Mouse (Mus musculus) liver, adult 2 months (tissue): ENCODE results near the gene Nppb. TPM values are rescaled to one million over a fixed set of nuclear protein-coding genes. Genes with fewer than 3 reads are reported as not detected.

ENCODE experiments used
- DNase-seq: peaks from one replicate; pipeline ENCODE4 v3.0.0-alpha.2; 2011; ENCODE audit warnings: low read depth, low spot score; ENCODE audit errors: extremely low read depth
- H3K27ac ChIP-seq: fragments of 200-500 bp; replicated peaks from 2 replicates; pipeline ENCODE4 v1.5.1; 2012; ENCODE audit warnings: low read depth, mild to moderate bottlenecking, control low read depth, inconsistent platforms, low read length; ENCODE audit not compliant: insufficient read depth
- H3K27me3 ChIP-seq: fragments of 200-500 bp; 2 replicates; pipeline ENCODE4 v1.6.1; 2012; ENCODE audit warnings: mild to moderate bottlenecking, moderate library complexity, low read length, inconsistent platforms; ENCODE audit not compliant: control insufficient read depth, insufficient read depth
- H3K36me3 ChIP-seq: fragments of 200-500 bp; 2 replicates; pipeline ENCODE4 v1.6.1; 2012; ENCODE audit warnings: low read length, inconsistent platforms; ENCODE audit not compliant: control insufficient read depth, insufficient read depth
- H3K4me1 ChIP-seq: fragments of 200-500 bp; 2 replicates; pipeline ENCODE4 v1.6.1; 2011; ENCODE audit warnings: low read length; ENCODE audit not compliant: control insufficient read depth, insufficient read depth
- H3K4me3 ChIP-seq: fragments of 200-500 bp; 2 replicates; pipeline ENCODE4 v1.5.1; 2011; ENCODE audit warnings: low read depth, mild to moderate bottlenecking, control low read depth, low read length, moderate library complexity; ENCODE audit not compliant: insufficient read depth
- H3K79me2 ChIP-seq: fragments of 200-500 bp; 2 replicates; pipeline ENCODE4 v1.6.1; 2012; ENCODE audit warnings: inconsistent platforms, mild to moderate bottlenecking, low read length, moderate library complexity; ENCODE audit not compliant: control insufficient read depth, insufficient read depth
- H3K9ac ChIP-seq: fragments of 200-500 bp; 2 replicates; pipeline ENCODE4 v1.6.1; 2012; ENCODE audit warnings: low read depth, mild to moderate bottlenecking, control low read depth, inconsistent platforms, low read length
- CTCF ChIP-seq: fragments of 200-500 bp; IDR thresholded peaks from 2 replicates; pipeline ENCODE4 v1.5.1; 2011; ENCODE audit warnings: low read depth, low read length, control low read depth
- POLR2A ChIP-seq: fragments of 200-500 bp; IDR thresholded peaks from 2 replicates; pipeline ENCODE4 v1.6.1; 2011; ENCODE audit warnings: low read length, control low read depth; ENCODE audit not compliant: insufficient read depth; ENCODE audit errors: extremely low read depth
- WGBS: fragments of 180-500 bp; shearing (Covaris S2); methylation state at CpG from one replicate; pipeline ENCODE4 v1.1.7; 2018; 5-methylcytosine and 5-hydroxymethylcytosine counted together
- polyA plus RNA-seq: library from polyadenylated mRNA; depleted of rRNA; stranded (reverse); fragments of >200 nt; gene quantifications from 2 replicates; pipeline ENCODE4 v1.2.3, GENCODE M21; 2012
- total RNA-seq: library from RNA; depleted of rRNA; stranded (reverse); fragments of >200 nt; gene quantifications from 2 replicates; pipeline ENCODE4 v1.2.3, GENCODE M21; 2014

The Nppb gene
- total and polyA plus RNA-seq, 2 experiments = not detected

DNA sequence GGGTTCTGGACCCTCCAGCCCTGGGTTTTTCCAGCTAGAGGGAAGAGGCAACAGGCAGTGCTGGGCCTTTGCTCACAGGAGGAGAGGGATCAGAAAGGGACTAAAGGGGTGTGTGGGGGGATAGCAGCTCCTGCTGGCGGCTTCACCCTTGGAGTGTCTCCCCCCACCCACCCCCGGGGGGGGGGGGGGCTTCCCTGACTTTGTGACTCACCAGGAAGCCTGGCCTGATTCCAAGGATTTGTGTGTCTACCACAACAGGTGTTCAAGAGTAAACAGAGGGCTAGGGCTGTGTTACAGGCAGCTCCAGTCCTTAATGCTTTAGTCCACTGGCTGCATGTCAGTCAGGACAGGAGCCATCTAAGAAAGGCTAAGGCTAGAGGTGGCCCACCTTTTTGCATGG, 38.1 kb upstream of the Nppb start:
- Histone ChIP-seq H3K4me3 (no peak overlapping the region), H3K79me2 (peaks cover 4% of the 10 kb centered on the region; the same call in 1 of the 2 replicates), H3K27me3 (no peaks in the 10 kb centered on the region), H3K27ac (no peak overlapping the region), H3K9ac (no peak overlapping the region), H3K36me3 (peaks cover 11% of the 10 kb centered on the region; the same call in 1 of the 2 replicates), H3K4me1 (peaks cover 8% of the 10 kb centered on the region; the same call in 1 of the 2 replicates)
- no peak for TF ChIP-seq POLR2A
- no peak for TF ChIP-seq CTCF
- DNase-seq = no peak
- WGBS = 48% methylated on average over 2 of the region's 2 CpGs

DNA sequence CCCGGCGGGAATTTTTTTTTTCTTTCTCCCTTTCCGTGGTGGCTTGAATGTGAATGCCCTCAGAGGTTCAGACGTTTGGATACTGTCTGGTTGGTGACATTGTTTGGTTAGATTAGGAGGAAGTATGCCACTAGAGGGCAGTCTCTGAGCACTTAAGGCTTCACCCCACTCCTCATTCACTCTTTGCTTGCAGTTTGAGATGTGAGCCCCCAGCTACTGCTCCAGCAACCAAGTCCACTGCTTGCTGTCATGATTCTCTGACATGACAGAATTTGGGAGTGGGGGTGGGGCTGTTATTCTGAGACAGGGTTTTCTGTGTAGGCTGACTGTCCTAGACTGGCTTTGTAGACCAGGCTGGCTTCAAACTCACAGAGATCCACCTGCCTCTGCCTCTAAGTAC, 32.0 kb upstream of the Nppb start:
- Histone ChIP-seq H3K9ac (no peak overlapping the region), H3K4me3 (no peak overlapping the region), H3K36me3 (no peaks in the 10 kb centered on the region; the same call in 1 of the 2 replicates), H3K27ac (no peak overlapping the region), H3K4me1 (no peaks in the 10 kb centered on the region), H3K27me3 (no peaks in the 10 kb centered on the region), H3K79me2 (no peaks in the 10 kb centered on the region)
- 6% methylated on average over 4 of the region's 4 CpGs for WGBS
- DNase-seq = peak; percentile 32
- peak; percentile 30 for TF ChIP-seq CTCF
- TF ChIP-seq POLR2A = no peak

DNA sequence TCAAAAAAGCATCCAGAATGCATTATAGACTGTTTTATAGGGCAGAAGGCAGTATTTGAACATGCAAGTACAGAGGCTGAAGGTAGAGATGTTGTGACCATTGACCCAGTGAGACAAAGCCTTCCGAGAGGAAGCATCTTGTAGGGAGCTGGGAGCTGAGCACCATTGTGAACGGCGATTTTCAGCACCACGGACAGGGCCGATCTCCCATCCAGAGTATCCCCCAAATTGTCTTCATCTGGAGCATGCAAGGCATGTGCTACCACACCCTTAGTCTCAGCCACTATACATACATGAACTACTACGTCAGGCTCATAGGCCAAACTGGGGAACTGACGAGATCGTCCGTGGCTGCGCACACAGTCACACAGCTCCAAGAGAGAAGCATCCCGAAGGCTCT, 28.4 kb upstream of the Nppb start:
- 43% methylated on average over 11 of the region's 11 CpGs for WGBS
- H3K79me2 ChIP-seq = no peaks in the 10 kb centered on the region
- no peak overlapping the region for H3K9ac ChIP-seq
- no peak for TF ChIP-seq POLR2A
- no peak for TF ChIP-seq CTCF
- no peaks in the 10 kb centered on the region for H3K4me1 ChIP-seq
- no peaks in the 10 kb centered on the region for H3K36me3 ChIP-seq
- no peak overlapping the region for H3K27ac ChIP-seq
- no peak for DNase-seq
- no peaks in the 10 kb centered on the region for H3K27me3 ChIP-seq
- no peak overlapping the region for H3K4me3 ChIP-seq

DNA sequence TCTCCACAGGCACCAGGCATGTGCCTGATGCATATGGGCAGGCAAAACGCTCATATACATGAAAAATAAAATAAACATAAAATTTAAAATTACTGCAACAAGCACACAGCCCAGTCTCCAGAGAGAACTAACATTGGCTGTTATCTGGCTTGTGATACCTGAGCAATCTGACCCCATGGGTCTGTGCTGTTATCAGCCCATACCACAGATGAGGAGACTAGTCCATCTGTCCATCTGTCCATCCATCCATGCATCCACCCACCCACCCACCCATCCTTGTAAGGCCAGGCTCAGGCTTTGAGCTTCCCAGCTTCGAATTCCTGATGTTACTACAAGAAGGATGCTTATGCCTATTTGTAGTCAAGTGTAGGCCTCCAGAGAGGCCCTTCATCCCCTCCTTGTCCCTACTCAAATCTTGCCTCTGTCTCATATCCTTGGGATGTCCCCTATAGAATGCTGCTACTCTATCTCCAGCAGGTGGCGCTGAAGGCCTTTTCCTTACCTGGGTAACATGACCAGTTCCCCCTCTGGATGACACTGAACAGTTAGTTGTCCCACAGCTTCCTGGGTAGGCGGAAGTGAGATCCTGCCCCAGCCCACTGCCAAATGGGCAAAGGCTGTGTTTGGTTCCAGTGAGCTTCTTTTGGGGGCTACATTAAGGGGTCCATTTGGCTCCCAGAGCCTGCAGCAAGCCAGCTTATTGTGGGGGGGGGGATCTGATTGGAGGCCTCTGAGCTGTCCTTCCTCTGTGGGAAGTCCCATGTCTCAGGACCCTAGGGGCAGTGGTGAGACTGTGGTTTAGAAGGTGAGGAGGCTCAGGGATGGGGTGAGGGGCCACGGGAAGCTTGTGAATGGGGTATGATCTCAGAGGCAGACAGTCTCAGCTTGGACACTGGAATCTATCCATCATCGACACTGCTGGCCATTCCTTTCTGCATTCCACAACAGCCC, 25.4 kb upstream of the Nppb start:
- H3K27me3 ChIP-seq = no peaks in the 10 kb centered on the region
- no peak overlapping the region for H3K9ac ChIP-seq
- H3K36me3 ChIP-seq = no peaks in the 10 kb centered on the region
- WGBS = 38% methylated on average over 6 of the region's 6 CpGs
- no peak overlapping the region for H3K4me3 ChIP-seq
- H3K4me1 ChIP-seq = no peaks in the 10 kb centered on the region
- DNase-seq = peak; percentile 33
- TF ChIP-seq CTCF (peak; percentile 58), POLR2A (no peak)
- H3K27ac ChIP-seq = no peak overlapping the region
- no peaks in the 10 kb centered on the region for H3K79me2 ChIP-seq

DNA sequence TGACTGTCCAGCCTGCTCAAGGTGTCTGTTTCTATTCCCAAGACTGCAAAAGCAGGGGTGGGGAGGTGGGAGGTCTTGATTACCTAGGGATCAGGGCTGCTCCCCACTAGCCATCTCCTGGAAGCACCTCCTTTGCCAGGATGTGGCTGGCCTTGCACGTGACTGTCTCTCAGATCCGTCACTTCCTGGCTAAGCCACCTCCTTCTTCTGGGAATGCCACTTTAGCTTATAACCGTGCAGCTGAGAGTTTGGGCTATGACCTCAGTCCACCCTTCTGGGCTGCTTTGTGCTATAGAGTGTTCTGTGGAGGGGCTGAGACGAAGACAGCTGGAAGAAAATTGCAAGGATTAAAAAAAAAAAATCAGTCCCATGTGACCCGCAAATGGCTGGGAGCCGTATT, 22.8 kb upstream of the Nppb start:
- no peak for DNase-seq
- Histone ChIP-seq H3K9ac (no peak overlapping the region), H3K4me1 (no peaks in the 10 kb centered on the region), H3K36me3 (no peaks in the 10 kb centered on the region), H3K27me3 (no peaks in the 10 kb centered on the region), H3K27ac (no peak overlapping the region), H3K79me2 (no peaks in the 10 kb centered on the region), H3K4me3 (no peak overlapping the region)
- WGBS = 58% methylated on average over 6 of the region's 6 CpGs
- no peak for TF ChIP-seq CTCF
- TF ChIP-seq POLR2A = no peak

DNA sequence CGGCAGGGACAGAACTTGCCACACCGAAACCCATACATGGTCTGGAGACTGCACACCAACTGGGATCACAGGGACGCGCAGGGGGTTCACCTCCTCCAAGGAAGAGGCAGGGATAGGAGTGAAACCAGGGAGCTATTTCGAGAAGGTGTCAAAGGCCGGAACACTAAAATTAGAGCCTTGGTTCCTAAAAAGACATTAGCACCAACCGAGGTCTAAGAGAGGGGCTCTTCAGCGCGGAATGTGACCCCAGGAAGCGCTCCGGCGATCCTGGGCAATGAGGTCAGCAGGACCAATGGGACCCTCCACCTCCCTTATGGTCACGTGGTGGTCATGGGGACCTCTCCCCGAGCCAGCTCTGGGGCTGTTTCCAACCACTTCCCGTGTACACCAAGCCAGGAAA, 22.0 kb upstream of the Nppb start:
- no peak overlapping the region for H3K27ac ChIP-seq
- no peaks in the 10 kb centered on the region for H3K27me3 ChIP-seq
- WGBS = 87% methylated on average over 15 of the region's 15 CpGs
- no peak overlapping the region for H3K4me3 ChIP-seq
- H3K79me2 ChIP-seq = no peaks in the 10 kb centered on the region
- TF ChIP-seq CTCF (no peak), POLR2A (no peak)
- no peaks in the 10 kb centered on the region for H3K36me3 ChIP-seq
- H3K9ac ChIP-seq = no peak overlapping the region
- H3K4me1 ChIP-seq = no peaks in the 10 kb centered on the region
- no peak for DNase-seq
